Mouse (Mus musculus): ENCODE data around the gene Phxr2.
A peak's percentile ranks its signal among the peaks of the same experiment; 100 is the strongest.

The Phxr2 gene

GRCm38 (mm10) chr10:99132595-99133272, 6.6 kb upstream of the Phxr2 start:
- no peak for DNase-seq (ENCODE audit: low spot score)

- peak; percentile 32 for DNase-seq (ENCODE audit: low spot score)
Observed at GRCm38 (mm10) chr10:99132189-99132588, 6.1 kb upstream of the Phxr2 start.

- DNase-seq (ENCODE audit: low spot score) = no peak
Observed at GRCm38 (mm10) chr10:99131298-99131697, 5.2 kb upstream of the Phxr2 start.

- DNase-seq (ENCODE audit: low spot score) = peak; percentile 52
Observed at GRCm38 (mm10) chr10:99130611-99131010, 4.5 kb upstream of the Phxr2 start.

- no peak for DNase-seq (ENCODE audit: low spot score)
Observed at GRCm38 (mm10) chr10:99127691-99128261, 1.7 kb upstream of the Phxr2 start.

- DNase-seq (ENCODE audit: low spot score) = no peak
Observed at GRCm38 (mm10) chr10:99126954-99127353, 829 bp upstream of the Phxr2 start.

GRCm38 (mm10) chr10:99119471-99119870, 6.7 kb downstream of the Phxr2 start:
- DNase-seq (ENCODE audit: low spot score) = no peak

GRCm38 (mm10) chr10:99118697-99119096, 7.4 kb downstream of the Phxr2 start:
- DNase-seq (ENCODE audit: low spot score) = no peak

- no peak for DNase-seq (ENCODE audit: low spot score)
Observed at GRCm38 (mm10) chr10:99117876-99118275, 8.2 kb downstream of the Phxr2 start.

GRCm38 (mm10) chr10:99116650-99117615, 9.2 kb downstream of the Phxr2 start:
- DNase-seq (ENCODE audit: low spot score) = no peak

- DNase-seq (ENCODE audit: low spot score) = no peak
Observed at GRCm38 (mm10) chr10:99116237-99116632, 9.9 kb downstream of the Phxr2 start.

- DNase-seq (ENCODE audit: low spot score) = no peak
Observed at GRCm38 (mm10) chr10:99115471-99116236, 10.5 kb downstream of the Phxr2 start.

- no peak for DNase-seq (ENCODE audit: low spot score)
Observed at GRCm38 (mm10) chr10:99114295-99114694, 11.8 kb downstream of the Phxr2 start.

GRCm38 (mm10) chr10:99113533-99113932, 12.6 kb downstream of the Phxr2 start:
- no peak for DNase-seq (ENCODE audit: low spot score)

- DNase-seq (ENCODE audit: low spot score) = no peak
Observed at GRCm38 (mm10) chr10:99108431-99108982, 17.6 kb downstream of the Phxr2 start.

- DNase-seq (ENCODE audit: low spot score) = peak; percentile 70
Observed at GRCm38 (mm10) chr10:99107964-99108363, 18.2 kb downstream of the Phxr2 start, which contains the start of gene Galnt4. Gene Galnt4 (plus strand): TSS chr10:99108159.

GRCm38 (mm10) chr10:99106703-99107631, 19.2 kb downstream of the Phxr2 start, which contains the start of gene Poc1b:
Gene Poc1b (plus strand): TSS chr10:99107036.
- DNase-seq (ENCODE audit: low spot score) = peak; percentile 81

GRCm38 (mm10) chr10:99106311-99106702, 19.8 kb downstream of the Phxr2 start:
- DNase-seq (ENCODE audit: low spot score) = no peak

GRCm38 (mm10) chr10:99105522-99105921, 20.6 kb downstream of the Phxr2 start:
- DNase-seq (ENCODE audit: low spot score) = no peak

GRCm38 (mm10) chr10:99097374-99097773, 28.8 kb downstream of the Phxr2 start:
- no peak for DNase-seq (ENCODE audit: low spot score)
